15 mouse cellular contexts compared by ENCODE assay signal in genomic region chr4:152190096-152190653, GRCm38 (mm10). TPM values are rescaled to one million over a fixed set of nuclear protein-coding genes. Genes with fewer than 3 reads are reported as not detected.
DNase-seq lines count a peak whose midpoint lies in the region; ATAC-seq and TF ChIP-seq lines count a peak whose summit lies in the region.
"Had no signal": no experiment of that assay in that cellular context is flagged by ENCODE, and none has a peak within 500 bp of the region (broad histone marks: within the 10 kb centered on the region; RNA-seq: fewer than 3 reads in every experiment).

No protein-coding gene starts in this region.

- no peak for TF ChIP-seq RAD21 in CH12.LX (IDR thresholded peaks at IDR 0.05; ENCODE audit: low read depth, low read length)

- H3K9ac ChIP-seq in heart, embryonic 12.5 days, result no peak overlapping the region
- no peak overlapping the region for H3K9ac ChIP-seq in CH12.LX (ENCODE audit: insufficient read depth, low read depth)
- H3K9ac ChIP-seq in embryonic facial prominence, embryonic 14.5 days (ENCODE audit: low read depth, low read length), result no peak overlapping the region
- no peak overlapping the region for H3K9ac ChIP-seq in midbrain, postnatal 0 days (replicated peaks; ENCODE audit: low read length, poor library complexity, severe bottlenecking)
- H3K9ac ChIP-seq: midbrain, embryonic 12.5 days had no signal

- TF ChIP-seq POLR2A in CH12.LX (IDR thresholded peaks at IDR 0.05; ENCODE audit: low read depth, low read length), result no peak

- 70% methylated on average over 11 of the region's 11 CpGs for WGBS in heart, embryonic 12.5 days
- 65% methylated on average over 11 of the region's 11 CpGs for WGBS in embryonic facial prominence, embryonic 14.5 days
- WGBS in midbrain, postnatal 0 days, result 71% methylated on average over 11 of the region's 11 CpGs

- no peaks in the 10 kb centered on the region for H3K9me3 ChIP-seq in heart, embryonic 12.5 days (replicated peaks)
- H3K9me3 ChIP-seq in CH12.LX (replicated peaks; ENCODE audit: low read length), result peaks cover 4% of the 10 kb centered on the region
- H3K9me3 ChIP-seq in embryonic facial prominence, embryonic 14.5 days (ENCODE audit: control insufficient read depth, low read length), result no peaks in the 10 kb centered on the region
- H3K9me3 ChIP-seq in midbrain, postnatal 0 days (ENCODE audit: low read length), result no peaks in the 10 kb centered on the region
- H3K9me3 ChIP-seq: midbrain, embryonic 12.5 days had no signal

- peaks cover 66% of the 10 kb centered on the region for H3K4me1 ChIP-seq in heart, embryonic 12.5 days (replicated peaks)
- H3K4me1 ChIP-seq in CH12.LX (ENCODE audit: control insufficient read depth in 1 of 2, insufficient read depth in 2 of 2), result peaks cover 32 to 82% of the 10 kb centered on the region in 2 experiments
- H3K4me1 ChIP-seq in embryonic facial prominence, embryonic 14.5 days (ENCODE audit: control insufficient read depth, insufficient read depth, low read length), result peaks cover 30% of the 10 kb centered on the region
- H3K4me1 ChIP-seq in midbrain, postnatal 0 days (ENCODE audit: insufficient read depth, low read length), result peaks cover 8% of the 10 kb centered on the region

- no peak overlapping the region for H3K4me2 ChIP-seq in heart, embryonic 12.5 days
- H3K4me2 ChIP-seq in CH12.LX (ENCODE audit: insufficient read depth, low read depth, poor library complexity, severe bottlenecking), result peak overlapping the region; percentile 17; the same call in 1 of the 2 replicates
- H3K4me2 ChIP-seq in embryonic facial prominence, embryonic 14.5 days (ENCODE audit: low read depth, low read length), result no peak overlapping the region
- no peak overlapping the region for H3K4me2 ChIP-seq in midbrain, postnatal 0 days (ENCODE audit: low read depth, low read length, poor library complexity, severe bottlenecking)
- H3K4me2 ChIP-seq: midbrain, embryonic 12.5 days had no signal

- no peak for TF ChIP-seq CTCF in CH12.LX (conservative IDR thresholded peaks at IDR 0.05 in 1 of 2, IDR thresholded peaks at IDR 0.05 in 1 of 2; ENCODE audit: low read depth in 2 of 2, low read length in 2 of 2)
- TF ChIP-seq CTCF in midbrain, postnatal 0 days (IDR thresholded peaks at IDR 0.05), result no peak

- H3K36me3 ChIP-seq in heart, embryonic 12.5 days, result peaks cover 6% of the 10 kb centered on the region
- H3K36me3 ChIP-seq in CH12.LX (replicated peaks in 1 of 2; ENCODE audit: control insufficient read depth in 1 of 2, insufficient read depth in 1 of 2, low read length in 1 of 2), result peaks cover 0 to 14% of the 10 kb centered on the region in 2 experiments
- H3K36me3 ChIP-seq in embryonic facial prominence, embryonic 14.5 days (ENCODE audit: control insufficient read depth, insufficient read depth, low read length), result no peaks in the 10 kb centered on the region
- no peaks in the 10 kb centered on the region for H3K36me3 ChIP-seq in midbrain, postnatal 0 days (ENCODE audit: insufficient read depth, low read length)
- H3K36me3 ChIP-seq: midbrain, embryonic 12.5 days had no signal

- 0 out of 2 replicates have a peak overlapping the region, but pooled peaks have one; percentile 1 for H3K27ac ChIP-seq in heart, embryonic 12.5 days (ENCODE audit: poor library complexity, severe bottlenecking)
- H3K27ac ChIP-seq in CH12.LX (ENCODE audit: insufficient read depth, low read depth), result 0 out of 2 replicates have a peak overlapping the region, but pooled peaks have one; percentile 23
- 0 out of 2 replicates have a peak overlapping the region, but pooled peaks have one; percentile 33 for H3K27ac ChIP-seq in embryonic facial prominence, embryonic 14.5 days (replicated peaks; ENCODE audit: low read depth, low read length)
- no peak overlapping the region for H3K27ac ChIP-seq in midbrain, postnatal 0 days (ENCODE audit: low read depth, low read length)
- H3K27ac ChIP-seq: midbrain, embryonic 12.5 days had no signal

- H3K4me3 ChIP-seq in heart, embryonic 12.5 days, result no peak overlapping the region
- H3K4me3 ChIP-seq in CH12.LX (replicated peaks in 1 of 3; ENCODE audit: low read depth in 2 of 3, low read length in 2 of 3, poor library complexity in 1 of 3), result peak overlapping the region in 1 of 3 experiments; percentile 38
- no peak overlapping the region for H3K4me3 ChIP-seq in embryonic facial prominence, embryonic 14.5 days (ENCODE audit: low read depth, low read length)
- H3K4me3 ChIP-seq in midbrain, postnatal 0 days (ENCODE audit: low read depth, low read length), result no peak overlapping the region
- H3K4me3 ChIP-seq: midbrain, embryonic 12.5 days had no signal

- H3K27me3 ChIP-seq in heart, embryonic 12.5 days (replicated peaks), result no peaks in the 10 kb centered on the region
- no peaks in the 10 kb centered on the region for H3K27me3 ChIP-seq in CH12.LX (replicated peaks)
- H3K27me3 ChIP-seq in embryonic facial prominence, embryonic 14.5 days (replicated peaks; ENCODE audit: control insufficient read depth, insufficient read depth, low read length), result no peaks in the 10 kb centered on the region
- H3K27me3 ChIP-seq in midbrain, postnatal 0 days (ENCODE audit: insufficient read depth, low read length), result no peaks in the 10 kb centered on the region

- no peak for DNase-seq in heart, adult 9 months (ENCODE audit: low spot score in 2 of 2)
- DNase-seq in CH12.LX (ENCODE audit: extremely low read depth), result no peak
- DNase-seq in embryonic facial prominence, embryonic 14.5 days (ENCODE audit: low spot score), result no peak
- no peak for DNase-seq in adrenal gland, adult (ENCODE audit: inconsistent age in 2 of 2, low spot score in 1 of 2)
- no peak for DNase-seq in midbrain, postnatal 0 days (ENCODE audit: low spot score)
- DNase-seq in ovary, postnatal 36 days (ENCODE audit: low spot score), result no peak
- DNase-seq: adrenal gland, postnatal 10 days; right cerebral cortex, adult 18-20 months had no signal

- no peaks in the 10 kb centered on the region for H3K79me2 ChIP-seq in CH12.LX (replicated peaks; ENCODE audit: control insufficient read depth, extremely low read depth, insufficient read depth, poor library complexity, severe bottlenecking)

- ATAC-seq in heart, embryonic 12.5 days (ENCODE audit: insufficient number of reproducible peaks, low FRiP score), result no peak
- no peak for ATAC-seq in embryonic facial prominence, embryonic 14.5 days (ENCODE audit: low read depth)
- peak; percentile 69 for ATAC-seq in megakaryocyte, adult 5-6 weeks (ENCODE audit: poor library complexity, severe bottlenecking)
- no peak for ATAC-seq in midbrain, postnatal 0 days (ENCODE audit: low FRiP score)
- ATAC-seq: forebrain, embryonic 16.5 days had no signal

- dilution Hi-C loops in CH12.LX (cut with MboI; ENCODE audit: extremely low pct_ligation_motif_present, extremely low pct_unique_long_range_greater_than_20kb, low sequenced_read_pairs), result no loop called here

- in situ Hi-C loops in CH12.LX (cut with MboI; ENCODE audit: low pct_ligation_motif_present, low pct_unique_long_range_greater_than_20kb, low sequenced_read_pairs), result no loop called here

- no peak for TF ChIP-seq EP300 in CH12.LX (IDR thresholded peaks at IDR 0.05; ENCODE audit: low read length)

TF ChIP-seq in CH12.LX, 34 proteins besides CTCF, POLR2A, EP300 and RAD21:
- TF ChIP-seq BHLHE40 (IDR thresholded peaks at IDR 0.05; ENCODE audit: low read depth, low read length), result no peak
- 0 out of 2 replicates have a peak, but pooled peaks have one; percentile 17 for TF ChIP-seq MYC (IDR thresholded peaks at IDR 0.05; ENCODE audit: low read depth, low read length)
TF ChIP-seq in CH12.LX: peak in this region for 1.

RNA-seq across cellular contexts. Expression of gene Acot7, which starts 12.2 kb away (rescaled TPM):
- 63.4 and 64.6 TPM in 2 replicates for polyA plus RNA-seq in heart, embryonic 12.5 days (2016; fragmentation: Nextera tagmentation; extraction: Ambion mirVana)
- 55.1 and 61.6 TPM in 2 replicates for total RNA-seq in CH12.LX (2012; rRNA removed)
- total RNA-seq in CH12.LX (2014; rRNA removed), result 29.0 TPM in 2 replicates
- 71.1 and 83.3 TPM in 2 replicates for polyA plus RNA-seq in CH12.LX (2012; ENCODE audit: insufficient read length, low read depth)
- polyA plus RNA-seq in embryonic facial prominence, embryonic 14.5 days (2014; fragmentation: Nextera tagmentation; extraction: Ambion mirVana), result 70.1 and 71.8 TPM in 2 replicates
- total RNA-seq in megakaryocyte, adult 5-6 weeks (2015), result 43.3 and 44.5 TPM in 2 replicates
- total RNA-seq in megakaryocyte, adult 5-6 weeks (2017), result 40.1 and 43.3 TPM in 2 replicates
- 228 and 259 TPM in 2 replicates for total RNA-seq in midbrain, postnatal 0 days (2014; rRNA removed)
- polyA plus RNA-seq in midbrain, postnatal 0 days (2015; fragmentation: Nextera tagmentation; extraction: Ambion mirVana), result 510 and 544 TPM in 2 replicates

RNA-seq across cellular contexts. Expression of gene Hes2, which starts 31.5 kb away (rescaled TPM):
- polyA plus RNA-seq in heart, embryonic 12.5 days (2016; fragmentation: Nextera tagmentation; extraction: Ambion mirVana), result not detected in 2 replicates
- total RNA-seq in CH12.LX (2012; rRNA removed) (not detected in 2 replicates), CH12.LX (2014; rRNA removed) (not detected in 2 replicates)
- not detected in 2 replicates for polyA plus RNA-seq in CH12.LX (2012; ENCODE audit: insufficient read length, low read depth)
- polyA plus RNA-seq in embryonic facial prominence, embryonic 14.5 days (2014; fragmentation: Nextera tagmentation; extraction: Ambion mirVana), result 0.25 and 0.43 TPM in 2 replicates
- not detected in 2 replicates for total RNA-seq in megakaryocyte, adult 5-6 weeks (2015)
- not detected in 2 replicates for total RNA-seq in megakaryocyte, adult 5-6 weeks (2017)
- total RNA-seq in midbrain, postnatal 0 days (2014; rRNA removed), result not detected in 2 replicates
- polyA plus RNA-seq in midbrain, postnatal 0 days (2015; fragmentation: Nextera tagmentation; extraction: Ambion mirVana), result not detected in 2 replicates
- total RNA-seq: adrenal gland, postnatal 10 days; left cerebral cortex, adult 18-20 months had no signal
- polyA plus RNA-seq: CD4-positive, CD25-positive, alpha-beta regulatory T cell, adult 4 months; forebrain, embryonic 16.5 days; intestine, embryonic 14.5 days had no signal

RNA-seq across cellular contexts. Expression of gene Espn, which starts 38.0 kb away (rescaled TPM):
- 1.3 and 1.6 TPM in 2 replicates for polyA plus RNA-seq in heart, embryonic 12.5 days (2016; fragmentation: Nextera tagmentation; extraction: Ambion mirVana)
- total RNA-seq in CH12.LX (2012; rRNA removed) (0.04 and 0.25 TPM in 2 replicates), CH12.LX (2014; rRNA removed) (not detected in 2 replicates)
- 0.08 TPM in 1 of 2 replicates, not detected in the other for polyA plus RNA-seq in CH12.LX (2012; ENCODE audit: insufficient read length, low read depth)
- 4.2 and 4.4 TPM in 2 replicates for polyA plus RNA-seq in embryonic facial prominence, embryonic 14.5 days (2014; fragmentation: Nextera tagmentation; extraction: Ambion mirVana)
- total RNA-seq in megakaryocyte, adult 5-6 weeks (2015), result 1.2 and 1.4 TPM in 2 replicates
- total RNA-seq in megakaryocyte, adult 5-6 weeks (2017), result 0.22 and 0.24 TPM in 2 replicates
- total RNA-seq in midbrain, postnatal 0 days (2014; rRNA removed), result 0.22 and 0.42 TPM in 2 replicates
- polyA plus RNA-seq in midbrain, postnatal 0 days (2015; fragmentation: Nextera tagmentation; extraction: Ambion mirVana), result 0.22 and 0.53 TPM in 2 replicates
